13 mouse cellular contexts compared by ENCODE assay signal in genomic region chr8:21201261-21201660, GRCm38 (mm10). TPM values are rescaled to one million over a fixed set of nuclear protein-coding genes. Genes with fewer than 3 reads are reported as not detected.
"Had no signal": no experiment of that assay in that cellular context is flagged by ENCODE, and none has a peak within 500 bp of the region (broad histone marks: within the 10 kb centered on the region; RNA-seq: fewer than 3 reads in every experiment).

Gene Gm15293, plus strand, starts transcription at chr8:21201561.

RNA-seq across cellular contexts. Expression of gene Gm15293, which starts in this region (rescaled TPM):
- polyA plus RNA-seq: neural tube, embryonic 12.5 days; neural tube, embryonic 13.5 days; neural tube, embryonic 14.5 days; neural tube, embryonic 15.5 days; spleen, adult 2 months; stomach, embryonic 14.5 days; stomach, embryonic 15.5 days; stomach, embryonic 16.5 days; stomach, postnatal 0 days; testis, adult 2 months; thymus, adult 2 months; thymus, postnatal 0 days; urinary bladder, adult 2 months had no signal
